Mouse (Mus musculus): ENCODE measurements at regions not wholly inside any gene's neighbourhood (a gene's known extent, or its start where the extent isn't known, plus 50 kb on each side); places are given as distances from the start of the nearest gene placed in this dataset.

DNA sequence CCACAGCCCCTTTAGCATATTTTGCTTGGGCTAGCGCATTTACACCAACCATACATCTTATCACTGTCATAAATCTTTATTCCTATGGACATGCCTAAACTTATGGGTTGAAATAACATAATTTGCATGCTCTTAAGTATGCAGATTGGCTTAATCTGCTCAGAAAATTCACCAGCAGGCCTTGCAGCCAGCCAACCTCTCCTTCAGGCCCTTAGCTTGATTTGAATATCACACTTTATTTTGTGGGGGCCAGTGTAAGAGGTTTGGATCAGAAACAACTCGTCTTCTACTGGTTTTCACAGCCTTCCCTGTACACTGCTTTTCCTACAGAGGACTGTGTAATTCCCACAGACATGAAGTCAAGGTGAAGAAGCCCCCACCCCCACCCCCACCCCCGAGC, 153.0 kb downstream of the 4930564D02Rik start:
- TF ChIP-seq CTCF (IDR thresholded peaks at IDR 0.05; ENCODE audit: insufficient read depth, low read length) (no peak), POLR2A (IDR thresholded peaks at IDR 0.05; ENCODE audit: borderline replicate concordance, extremely low read depth, low read depth, low read length) (no peak)

Data from lung, adult 2 months (tissue).